Mouse (Mus musculus): ENCODE measurements around the gene Mtus2. TPM values are rescaled to one million over a fixed set of nuclear protein-coding genes. Genes with fewer than 3 reads are reported as not detected.

The Mtus2 gene
- polyA plus RNA-seq, 1 experiment from 2014 or later, result 49.4 TPM

DNA sequence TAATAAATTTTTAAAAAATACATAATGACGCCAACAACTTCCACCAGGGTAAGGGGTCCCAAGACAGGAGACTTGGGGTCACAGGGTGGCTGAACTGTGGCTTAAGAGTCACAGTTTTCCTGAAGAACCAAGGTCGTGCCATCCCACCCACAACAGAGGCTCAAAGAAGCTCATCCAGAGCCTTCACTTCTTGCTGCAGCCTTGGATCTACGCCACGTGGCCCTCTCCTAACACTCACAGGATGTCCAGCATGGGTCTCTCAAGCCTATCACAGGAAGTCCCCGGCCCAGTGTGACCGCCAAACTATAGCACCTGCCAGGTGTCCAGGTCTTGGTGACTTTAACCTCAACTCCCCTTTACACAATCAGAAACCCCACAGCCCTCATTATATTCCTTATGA lies 400.0 kb downstream of the Mtus2 start:
- no peak for DNase-seq (ENCODE audit: low spot score)
- Histone ChIP-seq H3K4me2 (replicated peaks) (no peak overlapping the region), H3K4me1 (replicated peaks; ENCODE audit: control insufficient read depth, insufficient read depth, low read length) (no peaks in the 10 kb centered on the region), H3K27ac (no peak overlapping the region), H3K9me3 (ENCODE audit: control insufficient read depth, low read length) (no peaks in the 10 kb centered on the region), H3K36me3 (replicated peaks; ENCODE audit: control insufficient read depth, insufficient read depth) (no peaks in the 10 kb centered on the region), H3K9ac (no peak overlapping the region), H3K27me3 (ENCODE audit: control insufficient read depth, insufficient read depth, low read length) (no peaks in the 10 kb centered on the region), H3K4me3 (replicated peaks; ENCODE audit: low read length) (no peak overlapping the region)
- WGBS, result 96% methylated on average over 6 of the region's 6 CpGs
- no peak for ATAC-seq (ENCODE audit: low FRiP score)

DNA sequence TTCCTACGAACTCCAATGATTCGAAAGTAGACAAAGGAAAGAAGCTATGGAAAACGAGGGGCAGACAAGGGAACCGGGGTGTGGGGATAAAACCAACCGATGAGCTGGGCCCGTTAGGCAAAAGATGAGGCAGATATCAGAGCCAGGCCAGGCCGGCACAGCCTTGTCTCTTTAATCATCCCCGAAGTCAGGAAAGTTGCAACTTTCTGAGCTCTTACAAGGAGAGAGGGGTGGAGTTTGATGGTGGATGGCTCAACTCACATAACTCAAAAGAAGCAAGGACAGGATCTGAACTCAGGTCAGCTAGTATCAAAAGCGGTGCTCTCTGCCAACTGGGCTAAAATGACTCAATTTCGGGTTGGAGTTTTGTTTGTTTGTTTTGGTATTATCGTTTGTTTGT lies 402.0 kb downstream of the Mtus2 start:
- ATAC-seq (ENCODE audit: low FRiP score) (no peak), DNase-seq (ENCODE audit: low spot score) (no peak)
- no peak overlapping the region for H3K27ac ChIP-seq
- no peak overlapping the region for H3K4me2 ChIP-seq (replicated peaks)
- H3K4me1 ChIP-seq (replicated peaks; ENCODE audit: control insufficient read depth, insufficient read depth, low read length), result no peaks in the 10 kb centered on the region
- 95% methylated on average over 11 of the region's 11 CpGs for WGBS
- H3K4me3 ChIP-seq (replicated peaks; ENCODE audit: low read length), result no peak overlapping the region
- no peak overlapping the region for H3K9ac ChIP-seq
- H3K9me3 ChIP-seq (ENCODE audit: control insufficient read depth, low read length), result no peaks in the 10 kb centered on the region
- H3K36me3 ChIP-seq (replicated peaks; ENCODE audit: control insufficient read depth, insufficient read depth), result no peaks in the 10 kb centered on the region
- no peaks in the 10 kb centered on the region for H3K27me3 ChIP-seq (ENCODE audit: control insufficient read depth, insufficient read depth, low read length)

DNA sequence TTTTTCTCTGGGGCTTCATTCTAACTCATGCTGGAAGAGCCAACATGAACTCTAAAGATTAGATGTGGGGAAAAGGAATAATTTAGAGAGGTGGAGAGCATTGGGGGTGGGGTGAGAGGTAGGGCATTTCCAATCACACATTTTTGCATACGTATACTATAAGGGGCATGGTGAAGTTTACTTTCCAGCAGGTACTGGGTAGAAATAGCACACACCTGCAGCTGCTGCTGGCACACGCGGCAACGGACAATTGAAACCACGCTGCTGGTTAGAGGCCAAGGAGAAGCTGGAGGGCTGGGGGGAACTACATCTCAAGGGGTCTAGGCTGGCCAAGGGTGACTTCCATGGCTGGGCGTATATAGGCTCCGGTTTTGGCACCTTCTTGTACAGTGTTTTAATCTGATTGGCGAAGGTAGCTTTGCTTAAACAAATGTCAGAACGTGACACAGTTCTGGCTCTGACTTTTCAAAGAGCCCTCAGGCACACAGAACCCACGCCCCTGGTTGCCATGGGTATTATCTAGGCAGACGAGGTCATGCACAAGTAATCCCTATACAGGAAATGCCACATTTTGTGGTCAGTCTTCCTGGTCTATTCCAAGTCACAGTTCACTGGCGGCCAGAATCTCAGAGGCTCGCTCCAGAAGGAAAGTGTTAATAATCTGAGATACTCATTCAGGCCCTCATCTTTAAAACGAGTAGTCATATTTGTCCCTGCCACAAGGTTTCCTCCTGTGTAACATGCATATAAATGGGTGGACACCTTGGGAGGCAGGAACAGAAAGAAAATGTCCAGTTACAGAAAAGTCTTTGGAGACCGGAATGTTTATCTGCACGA lies 404.0 kb downstream of the Mtus2 start:
- Histone ChIP-seq H3K4me1 (replicated peaks; ENCODE audit: control insufficient read depth, insufficient read depth, low read length) (no peaks in the 10 kb centered on the region), H3K36me3 (replicated peaks; ENCODE audit: control insufficient read depth, insufficient read depth) (no peaks in the 10 kb centered on the region), H3K4me2 (replicated peaks) (no peak overlapping the region), H3K9ac (no peak overlapping the region), H3K9me3 (ENCODE audit: control insufficient read depth, low read length) (no peaks in the 10 kb centered on the region), H3K27ac (no peak overlapping the region), H3K27me3 (ENCODE audit: control insufficient read depth, insufficient read depth, low read length) (no peaks in the 10 kb centered on the region), H3K4me3 (replicated peaks; ENCODE audit: low read length) (no peak overlapping the region)
- WGBS, result 76% methylated on average over 16 of the region's 16 CpGs
- no peak for DNase-seq (ENCODE audit: low spot score)
- no peak for ATAC-seq (ENCODE audit: low FRiP score)

DNA sequence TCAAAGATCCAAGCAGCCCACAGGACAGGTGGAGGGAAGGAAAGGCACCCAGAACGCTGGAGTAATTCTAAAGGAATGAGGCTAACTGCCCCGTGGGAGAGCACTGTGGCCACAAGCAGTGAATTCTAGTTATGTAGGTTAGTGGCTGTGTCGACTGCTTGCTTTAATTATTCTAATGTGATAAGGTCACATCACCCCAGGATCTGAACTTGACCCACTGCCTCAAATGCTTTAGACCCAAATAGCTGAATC lies 404.6 kb downstream of the Mtus2 start:
- no peaks in the 10 kb centered on the region for H3K27me3 ChIP-seq (ENCODE audit: control insufficient read depth, insufficient read depth, low read length)
- H3K36me3 ChIP-seq (replicated peaks; ENCODE audit: control insufficient read depth, insufficient read depth), result no peaks in the 10 kb centered on the region
- DNase-seq (ENCODE audit: low spot score) (no peak), ATAC-seq (ENCODE audit: low FRiP score) (no peak)
- no peak overlapping the region for H3K4me3 ChIP-seq (replicated peaks; ENCODE audit: low read length)
- H3K4me2 ChIP-seq (replicated peaks), result no peak overlapping the region
- H3K9ac ChIP-seq, result no peak overlapping the region
- H3K9me3 ChIP-seq (ENCODE audit: control insufficient read depth, low read length), result no peaks in the 10 kb centered on the region
- 57% methylated on average over 3 of the region's 3 CpGs for WGBS
- no peaks in the 10 kb centered on the region for H3K4me1 ChIP-seq (replicated peaks; ENCODE audit: control insufficient read depth, insufficient read depth, low read length)
- H3K27ac ChIP-seq, result no peak overlapping the region

DNA sequence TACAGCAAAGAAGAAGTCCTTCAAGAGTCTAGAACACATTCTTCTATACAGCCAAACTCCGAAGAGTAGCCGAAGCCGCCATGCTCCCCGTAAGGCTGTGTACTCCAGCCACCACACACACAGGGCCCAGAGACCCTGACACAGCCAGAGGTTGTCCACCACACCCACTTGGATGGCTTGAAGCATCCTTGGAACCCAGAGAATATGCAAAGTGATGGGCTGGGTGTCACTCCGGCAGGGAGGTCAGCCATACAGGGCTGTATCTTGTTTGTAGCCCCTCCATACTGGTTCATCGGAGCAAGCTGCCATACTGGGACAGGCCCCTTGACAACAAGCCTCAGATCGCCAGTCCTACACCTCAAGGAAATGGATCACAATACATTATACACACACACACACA lies 405.2 kb downstream of the Mtus2 start:
- Histone ChIP-seq H3K4me2 (replicated peaks) (no peak overlapping the region), H3K4me1 (replicated peaks; ENCODE audit: control insufficient read depth, insufficient read depth, low read length) (no peaks in the 10 kb centered on the region), H3K9ac (no peak overlapping the region), H3K4me3 (replicated peaks; ENCODE audit: low read length) (no peak overlapping the region), H3K9me3 (ENCODE audit: control insufficient read depth, low read length) (no peaks in the 10 kb centered on the region), H3K27me3 (ENCODE audit: control insufficient read depth, insufficient read depth, low read length) (no peaks in the 10 kb centered on the region), H3K36me3 (replicated peaks; ENCODE audit: control insufficient read depth, insufficient read depth) (no peaks in the 10 kb centered on the region), H3K27ac (no peak overlapping the region)
- WGBS, result 97% methylated on average over 7 of the region's 7 CpGs
- no peak for ATAC-seq (ENCODE audit: low FRiP score)
- no peak for DNase-seq (ENCODE audit: low spot score)

DNA sequence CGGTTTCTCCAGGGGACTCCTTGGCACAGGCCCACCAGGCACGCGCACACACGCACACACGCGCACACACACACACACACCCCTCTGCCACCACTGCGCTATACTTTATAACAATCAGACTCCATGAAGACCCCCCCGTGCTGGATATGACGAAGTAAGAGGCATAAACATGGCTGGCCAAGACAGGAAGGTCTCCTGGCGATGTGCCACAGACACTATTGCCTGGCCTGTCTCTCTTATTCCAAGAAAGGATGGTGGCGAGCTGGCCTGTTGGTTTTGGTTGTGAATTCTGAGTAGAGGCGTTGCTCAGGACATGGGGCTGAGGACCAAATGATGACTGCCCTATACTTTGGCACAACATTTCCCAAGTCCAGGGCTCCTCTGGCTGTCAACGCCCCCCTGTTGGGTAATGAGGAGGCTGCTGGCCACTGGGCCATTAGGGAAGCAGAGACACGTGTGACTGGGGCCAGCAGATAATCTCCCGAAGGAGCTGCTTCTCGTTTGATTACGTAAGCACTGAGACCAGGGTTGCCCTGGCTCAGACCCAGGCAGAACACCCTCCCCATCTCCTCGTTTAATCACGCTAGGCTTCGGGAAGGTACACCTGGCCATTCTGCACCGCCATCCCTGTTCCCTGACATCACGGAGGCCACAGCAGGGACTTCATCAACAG lies 406.5 kb downstream of the Mtus2 start:
- H3K9ac ChIP-seq, result no peak overlapping the region
- H3K4me1 ChIP-seq (replicated peaks; ENCODE audit: control insufficient read depth, insufficient read depth, low read length), result no peaks in the 10 kb centered on the region
- H3K27ac ChIP-seq, result no peak overlapping the region
- no peaks in the 10 kb centered on the region for H3K9me3 ChIP-seq (ENCODE audit: control insufficient read depth, low read length)
- H3K4me2 ChIP-seq (replicated peaks), result no peak overlapping the region
- H3K27me3 ChIP-seq (ENCODE audit: control insufficient read depth, insufficient read depth, low read length), result no peaks in the 10 kb centered on the region
- ATAC-seq (ENCODE audit: low FRiP score), result no peak
- H3K4me3 ChIP-seq (replicated peaks; ENCODE audit: low read length), result no peak overlapping the region
- H3K36me3 ChIP-seq (replicated peaks; ENCODE audit: control insufficient read depth, insufficient read depth), result no peaks in the 10 kb centered on the region
- WGBS, result 89% methylated on average over 22 of the region's 22 CpGs
- DNase-seq (ENCODE audit: low spot score), result no peak

Other genes with a start within 250 kb of the Mtus2 start
- 13.2 and 13.8 TPM in 2 replicates for gene Flt1, start 231.3 kb upstream of the Mtus2 start, polyA plus RNA-seq (2014; fragmentation: Nextera tagmentation; extraction: Ambion mirVana)
- gene Pomp, start 96.9 kb upstream of the Mtus2 start, polyA plus RNA-seq (2014; fragmentation: Nextera tagmentation; extraction: Ambion mirVana), result 502 and 544 TPM in 2 replicates
- 5.3 and 5.5 TPM in 2 replicates for gene Slc46a3, start 62.5 kb upstream of the Mtus2 start, polyA plus RNA-seq (2014; fragmentation: Nextera tagmentation; extraction: Ambion mirVana)

Measured in hindbrain, embryonic 14.5 days (tissue).